Mouse (Mus musculus): Measurements from ENCODE around the gene Fut2.

- TF ChIP-seq POLR2A (IDR thresholded peaks at IDR 0.05; ENCODE audit: low read depth, low read length) = no peak; the same call in 1 of the 2 replicates
- no peak for TF ChIP-seq CTCF (IDR thresholded peaks at IDR 0.05; ENCODE audit: borderline replicate concordance, insufficient read depth, low read length)
Measured at GRCm38 (mm10) chr7:45641391-45642040, 24.7 kb downstream of the Fut2 start.
